Mouse (Mus musculus): ENCODE results near the gene Fgf2. TPM values are rescaled to one million over a fixed set of nuclear protein-coding genes. Genes with fewer than 3 reads are reported as not detected.
A peak's percentile ranks its signal among the peaks of the same experiment; 100 is the strongest.

Gene Fgf2
- polyA plus RNA-seq, 1 experiment from 2014 or later = 0.37 TPM

DNA sequence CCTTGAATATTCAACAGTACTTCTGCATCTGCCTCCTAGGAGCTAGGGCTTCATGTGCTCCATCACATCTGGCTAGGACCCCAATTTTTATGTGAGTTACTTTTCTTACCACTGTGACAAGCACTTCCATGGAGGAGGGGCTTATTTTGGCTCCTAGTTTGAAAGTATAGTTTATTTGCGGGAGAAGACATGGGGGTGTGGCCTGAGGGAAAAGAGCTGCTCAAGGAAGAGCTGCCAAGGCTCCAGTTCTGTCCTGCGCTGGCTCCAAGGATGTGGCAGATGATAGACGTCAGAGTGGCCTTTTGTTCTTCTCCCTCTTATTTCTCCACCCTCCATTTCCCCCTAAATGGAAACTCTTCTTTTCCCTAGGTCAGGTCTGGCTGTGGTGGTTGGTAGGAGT, 17.8 kb downstream of the Fgf2 start:
- no peaks in the 10 kb centered on the region for H3K36me3 ChIP-seq
- WGBS = 40% methylated on average over 3 of the region's 3 CpGs
- H3K4me1 ChIP-seq = no peaks in the 10 kb centered on the region
- H3K4me3 ChIP-seq = no peak overlapping the region
- no peak overlapping the region for H3K27ac ChIP-seq (replicated peaks)
- H3K27me3 ChIP-seq = no peaks in the 10 kb centered on the region
- no peaks in the 10 kb centered on the region for H3K9me3 ChIP-seq
- H3K9ac ChIP-seq (replicated peaks) = no peak overlapping the region
- no peak overlapping the region for H3K4me2 ChIP-seq (replicated peaks)
- ATAC-seq (replicated peaks) = no peak

- 70% methylated on average over 4 of the region's 4 CpGs for WGBS
- no peak overlapping the region for H3K4me3 ChIP-seq
- no peak overlapping the region for H3K4me2 ChIP-seq (replicated peaks)
- H3K27me3 ChIP-seq = no peaks in the 10 kb centered on the region
- no peaks in the 10 kb centered on the region for H3K9me3 ChIP-seq
- no peaks in the 10 kb centered on the region for H3K36me3 ChIP-seq
- no peak for ATAC-seq (replicated peaks)
- H3K9ac ChIP-seq (replicated peaks) = no peak overlapping the region
- no peak overlapping the region for H3K27ac ChIP-seq (replicated peaks)
- no peaks in the 10 kb centered on the region for H3K4me1 ChIP-seq
Observed at GRCm38 (mm10) chr3:37366381-37367053, 18.4 kb downstream of the Fgf2 start.

DNA sequence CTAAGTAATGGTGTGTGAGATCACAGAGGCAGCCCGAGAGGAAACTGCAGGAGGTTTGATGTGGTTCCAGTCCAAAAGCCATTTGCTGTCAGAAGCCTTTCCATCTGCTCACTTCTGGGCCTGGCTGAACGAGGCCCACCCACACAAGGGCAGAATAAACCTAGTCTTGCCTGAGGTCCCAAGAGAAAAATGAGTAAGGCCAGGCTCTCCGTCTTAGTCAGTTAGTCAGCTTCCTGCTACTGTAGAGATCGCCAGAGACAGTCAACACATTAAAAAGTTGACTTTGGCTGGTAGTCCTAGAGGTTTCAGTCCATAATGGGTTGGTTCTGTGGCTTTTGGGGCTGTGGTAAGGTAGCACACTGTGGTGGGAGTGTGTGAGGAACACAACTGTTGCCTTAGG, 22.3 kb downstream of the Fgf2 start:
- Histone ChIP-seq H3K36me3 (no peaks in the 10 kb centered on the region), H3K4me2 (replicated peaks) (no peak overlapping the region), H3K27ac (replicated peaks) (no peak overlapping the region), H3K4me1 (no peaks in the 10 kb centered on the region), H3K4me3 (no peak overlapping the region), H3K27me3 (no peaks in the 10 kb centered on the region), H3K9me3 (no peaks in the 10 kb centered on the region), H3K9ac (replicated peaks) (no peak overlapping the region)
- WGBS = 76% methylated on average over 4 of the region's 4 CpGs
- ATAC-seq (replicated peaks) = no peak

GRCm38 (mm10) chr3:37373712-37374111, 25.6 kb downstream of the Fgf2 start:
- Histone ChIP-seq H3K27ac (replicated peaks) (no peak overlapping the region), H3K4me1 (no peaks in the 10 kb centered on the region), H3K27me3 (no peaks in the 10 kb centered on the region), H3K36me3 (no peaks in the 10 kb centered on the region), H3K9ac (replicated peaks) (no peak overlapping the region), H3K4me3 (no peak overlapping the region), H3K9me3 (no peaks in the 10 kb centered on the region), H3K4me2 (replicated peaks) (no peak overlapping the region)
- no peak for ATAC-seq (replicated peaks)
- 92% methylated on average over 11 of the region's 11 CpGs for WGBS

DNA sequence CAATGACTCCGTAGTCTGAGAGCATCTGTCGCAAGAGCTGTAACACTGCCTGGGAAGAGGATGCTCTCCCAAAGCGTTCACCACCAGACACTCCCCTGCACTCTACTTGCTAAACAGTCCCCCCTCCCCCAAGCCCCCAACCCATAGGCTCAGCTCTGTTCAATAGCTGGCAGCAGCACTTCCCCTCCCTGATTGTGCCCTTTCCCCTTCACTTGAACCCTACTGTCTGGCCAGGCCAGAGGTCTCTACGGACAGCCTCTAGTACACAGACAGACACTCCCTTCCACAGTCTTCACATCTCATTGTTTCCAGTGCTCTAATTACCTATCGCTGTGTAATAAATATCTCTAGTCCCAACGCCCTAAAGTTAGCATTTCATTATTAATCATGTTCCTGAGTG, 29.8 kb downstream of the Fgf2 start:
- no peaks in the 10 kb centered on the region for H3K27me3 ChIP-seq
- H3K4me1 ChIP-seq = no peaks in the 10 kb centered on the region
- no peak for ATAC-seq (replicated peaks)
- no peak overlapping the region for H3K4me2 ChIP-seq (replicated peaks)
- no peaks in the 10 kb centered on the region for H3K9me3 ChIP-seq
- H3K9ac ChIP-seq (replicated peaks) = no peak overlapping the region
- no peaks in the 10 kb centered on the region for H3K36me3 ChIP-seq
- H3K27ac ChIP-seq (replicated peaks) = no peak overlapping the region
- 84% methylated on average over 6 of the region's 6 CpGs for WGBS
- no peak overlapping the region for H3K4me3 ChIP-seq

DNA sequence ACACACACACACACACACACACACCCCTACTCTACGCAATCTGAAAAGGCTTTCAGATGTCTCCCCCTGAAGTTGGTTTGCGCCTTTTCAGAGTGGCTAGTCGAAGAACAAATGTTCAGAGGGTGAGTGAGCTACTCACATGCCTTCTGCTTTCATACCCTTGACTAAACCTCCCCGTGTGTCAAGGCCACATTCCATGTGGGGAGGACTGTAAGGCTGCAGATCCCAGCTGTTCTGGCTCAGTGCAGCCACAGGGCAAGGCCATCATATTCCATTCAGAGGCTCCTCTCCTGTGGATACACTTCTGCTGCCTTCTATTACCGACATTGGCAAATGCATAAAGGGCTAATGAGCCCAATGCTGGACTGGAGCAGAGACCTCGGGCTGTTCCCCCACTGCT, 30.3 kb downstream of the Fgf2 start:
- H3K27me3 ChIP-seq = no peaks in the 10 kb centered on the region
- H3K9ac ChIP-seq (replicated peaks) = no peak overlapping the region
- no peaks in the 10 kb centered on the region for H3K36me3 ChIP-seq
- no peaks in the 10 kb centered on the region for H3K9me3 ChIP-seq
- no peak overlapping the region for H3K4me3 ChIP-seq
- no peak overlapping the region for H3K4me2 ChIP-seq (replicated peaks)
- ATAC-seq (replicated peaks) = no peak
- H3K27ac ChIP-seq (replicated peaks) = no peak overlapping the region
- H3K4me1 ChIP-seq = no peaks in the 10 kb centered on the region
- WGBS = 74% methylated on average over 6 of the region's 6 CpGs

- Histone ChIP-seq H3K27ac (replicated peaks) (no peak overlapping the region), H3K36me3 (no peaks in the 10 kb centered on the region), H3K9ac (replicated peaks) (no peak overlapping the region), H3K27me3 (no peaks in the 10 kb centered on the region), H3K4me1 (no peaks in the 10 kb centered on the region), H3K4me3 (no peak overlapping the region), H3K9me3 (no peaks in the 10 kb centered on the region), H3K4me2 (replicated peaks) (no peak overlapping the region)
- WGBS = 89% methylated on average over 14 of the region's 14 CpGs
- ATAC-seq (replicated peaks) = no peak
Observed at GRCm38 (mm10) chr3:37379201-37379600, 31.1 kb downstream of the Fgf2 start.

DNA sequence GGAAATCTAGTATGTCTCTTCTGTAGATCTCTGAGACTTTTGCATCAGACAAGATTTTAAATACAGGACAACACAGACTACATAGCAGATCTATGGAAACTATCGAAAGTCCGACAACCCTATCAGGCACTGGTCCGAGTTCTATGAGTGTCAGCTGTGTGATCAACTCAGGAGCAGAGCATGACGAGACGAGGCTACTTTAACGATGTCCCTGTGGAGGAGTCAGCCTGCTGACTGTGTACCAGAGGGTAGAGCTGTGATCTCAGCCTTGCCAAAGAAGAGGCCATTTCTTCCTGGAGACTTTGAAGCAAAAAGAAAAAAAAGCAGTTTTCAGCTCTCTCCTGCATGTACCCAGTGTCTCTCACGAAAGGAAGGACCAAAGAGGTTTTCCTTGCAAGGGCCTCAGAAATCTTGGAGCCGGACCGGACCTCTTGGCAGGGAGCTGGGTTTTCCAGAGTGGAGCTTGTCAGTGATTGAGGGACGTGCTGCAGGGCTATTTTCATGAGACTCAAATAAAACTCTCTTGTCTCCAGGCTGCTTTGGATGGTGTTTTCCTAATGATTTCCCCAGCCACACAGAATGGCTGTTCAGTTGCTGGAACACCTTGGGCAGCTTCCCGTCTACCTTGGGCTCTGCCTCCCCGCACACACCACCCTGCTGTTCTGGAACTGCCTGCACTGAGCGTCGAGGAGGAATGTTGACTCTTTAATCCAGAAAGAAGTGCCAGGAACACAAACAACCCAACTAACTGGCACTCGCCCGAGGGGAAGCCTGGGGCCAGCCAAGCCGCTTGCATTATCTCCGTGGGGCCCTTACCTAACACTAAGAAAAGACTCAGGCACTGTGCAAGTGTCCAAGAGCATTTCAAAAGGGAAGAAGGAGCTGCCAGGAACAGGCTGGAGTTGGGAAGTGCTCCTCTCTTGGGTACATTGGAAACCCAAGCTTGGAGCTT, 32.1 kb downstream of the Fgf2 start:
- H3K4me1 ChIP-seq = no peaks in the 10 kb centered on the region
- 47% methylated on average over 18 of the region's 18 CpGs for WGBS
- no peak for ATAC-seq (replicated peaks)
- H3K4me2 ChIP-seq (replicated peaks) = no peak overlapping the region
- no peaks in the 10 kb centered on the region for H3K36me3 ChIP-seq
- H3K27me3 ChIP-seq = no peaks in the 10 kb centered on the region
- no peak overlapping the region for H3K27ac ChIP-seq (replicated peaks)
- no peaks in the 10 kb centered on the region for H3K9me3 ChIP-seq
- H3K9ac ChIP-seq (replicated peaks) = no peak overlapping the region
- no peak overlapping the region for H3K4me3 ChIP-seq

DNA sequence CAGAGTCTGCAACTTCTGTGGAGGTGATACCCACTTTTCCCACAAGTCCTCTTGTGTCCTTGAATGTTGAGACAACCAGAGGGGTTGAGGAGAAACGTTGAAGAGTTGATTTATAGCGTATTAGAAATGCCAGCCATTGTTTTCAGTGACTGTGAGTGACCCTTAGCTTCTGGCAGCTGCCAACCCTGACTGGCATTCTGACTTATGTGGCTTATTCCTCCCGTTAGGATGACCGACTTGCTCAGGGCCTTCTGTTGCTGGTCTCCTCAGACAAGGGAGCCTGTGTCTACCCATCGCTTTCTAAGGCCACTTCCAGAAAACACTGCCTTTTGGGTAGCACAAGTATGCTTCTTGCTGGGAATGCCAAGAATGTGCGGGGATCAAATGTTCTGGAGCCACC, 33.3 kb downstream of the Fgf2 start:
- no peaks in the 10 kb centered on the region for H3K4me1 ChIP-seq
- H3K4me2 ChIP-seq (replicated peaks) = no peak overlapping the region
- H3K9me3 ChIP-seq = no peaks in the 10 kb centered on the region
- H3K9ac ChIP-seq (replicated peaks) = no peak overlapping the region
- no peak overlapping the region for H3K27ac ChIP-seq (replicated peaks)
- H3K4me3 ChIP-seq = no peak overlapping the region
- H3K36me3 ChIP-seq = no peaks in the 10 kb centered on the region
- 60% methylated on average over 6 of the region's 6 CpGs for WGBS
- H3K27me3 ChIP-seq = no peaks in the 10 kb centered on the region
- no peak for ATAC-seq (replicated peaks)

DNA sequence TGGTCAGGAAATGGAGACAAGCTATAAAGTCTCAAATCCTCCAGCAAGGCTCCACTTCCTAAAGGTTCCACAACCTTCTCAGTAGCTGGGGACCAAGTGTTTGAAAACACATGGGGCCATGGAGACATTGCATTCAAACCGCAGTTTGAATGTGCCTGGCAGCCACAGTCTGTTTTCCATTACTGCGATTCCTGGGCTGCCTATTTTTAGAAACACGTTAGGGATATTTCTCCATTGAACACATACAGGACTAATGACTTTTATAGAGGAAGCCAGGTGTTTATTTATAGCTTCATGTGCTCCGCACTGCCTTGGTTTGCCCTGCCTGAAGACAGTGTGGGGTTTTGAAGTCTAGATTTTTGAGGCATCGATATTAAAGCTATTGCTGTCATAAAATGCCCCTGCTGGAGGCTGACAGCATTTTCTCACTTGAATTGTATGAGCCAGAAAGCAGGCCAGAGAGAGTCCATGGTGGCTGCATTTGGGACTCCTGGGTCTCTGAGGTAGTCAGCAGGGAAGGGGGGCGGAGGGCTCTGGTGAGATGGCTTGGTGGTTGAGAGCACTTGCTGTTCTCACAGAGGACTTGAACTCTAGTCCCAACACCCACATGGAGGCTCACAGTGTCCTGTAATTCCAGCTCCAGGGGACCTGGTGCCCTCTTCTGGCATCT, 35.1 kb downstream of the Fgf2 start:
- Histone ChIP-seq H3K9ac (replicated peaks) (no peak overlapping the region), H3K27me3 (no peaks in the 10 kb centered on the region)
- ATAC-seq (replicated peaks) = no peak

DNA sequence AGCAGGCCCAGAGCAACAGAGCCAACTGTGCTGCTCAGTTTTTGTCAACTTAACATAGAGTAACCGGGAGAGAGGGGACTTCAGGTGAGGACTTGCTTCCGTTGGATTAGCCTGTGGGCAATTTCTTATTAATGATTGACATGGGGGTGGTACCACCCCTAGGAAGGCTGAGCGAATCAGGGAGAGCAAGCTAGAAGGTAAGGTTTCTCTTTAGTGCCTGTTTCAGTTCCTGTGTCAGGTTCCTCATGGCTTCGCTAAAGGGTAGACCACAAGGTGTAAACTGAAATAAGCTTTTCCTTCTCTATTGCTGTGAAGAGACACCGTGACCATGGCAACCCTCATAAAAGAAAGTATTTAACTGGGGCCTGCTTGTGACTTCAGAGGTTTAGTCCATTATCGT, 39.2 kb downstream of the Fgf2 start:
- Histone ChIP-seq H3K4me3 (no peak overlapping the region), H3K27ac (replicated peaks) (no peak overlapping the region), H3K27me3 (no peaks in the 10 kb centered on the region), H3K4me2 (replicated peaks) (no peak overlapping the region), H3K4me1 (no peaks in the 10 kb centered on the region), H3K36me3 (no peaks in the 10 kb centered on the region), H3K9me3 (no peaks in the 10 kb centered on the region), H3K9ac (replicated peaks) (no peak overlapping the region)
- ATAC-seq (replicated peaks) = no peak
- 94% methylated on average over 6 of the region's 6 CpGs for WGBS

More for the DNA sequence above, 35.1 kb downstream of the Fgf2 start:
- 82% methylated on average over 6 of the region's 6 CpGs for WGBS
- Histone ChIP-seq H3K9me3 (no peaks in the 10 kb centered on the region), H3K27ac (replicated peaks) (no peak overlapping the region), H3K36me3 (no peaks in the 10 kb centered on the region), H3K4me2 (replicated peaks) (no peak overlapping the region), H3K4me3 (no peak overlapping the region), H3K4me1 (no peaks in the 10 kb centered on the region)

GRCm38 (mm10) chr3:37396930-37397608, 48.9 kb downstream of the Fgf2 start:
- H3K27me3 ChIP-seq = no peaks in the 10 kb centered on the region
- peak; percentile 51 for ATAC-seq (replicated peaks)
- H3K9ac ChIP-seq (replicated peaks) = no peak overlapping the region
- WGBS = 88% methylated on average over 5 of the region's 5 CpGs
- H3K4me2 ChIP-seq (replicated peaks) = no peak overlapping the region
- no peaks in the 10 kb centered on the region for H3K9me3 ChIP-seq
- no peak overlapping the region for H3K27ac ChIP-seq (replicated peaks)
- H3K4me3 ChIP-seq = no peak overlapping the region
- H3K4me1 ChIP-seq = no peaks in the 10 kb centered on the region
- H3K36me3 ChIP-seq = no peaks in the 10 kb centered on the region

All from forebrain, embryonic 15.5 days (tissue).